Mouse (Mus musculus) neutrophil, adult 5-6 weeks (primary cell): ENCODE measurements around the gene Cyb5d1. TPM values are rescaled to one million over a fixed set of nuclear protein-coding genes. Genes with fewer than 3 reads are reported as not detected.

Experiments
- ATAC-seq: fragments of 151-379, 151-347 bp; 2 replicates; pipeline ENCODE4 v1.8.0; 2017; ENCODE audit warnings: mild to moderate bottlenecking, moderate TSS enrichment; ENCODE audit not compliant: insufficient number of reproducible peaks, poor library complexity, low FRiP score, severe bottlenecking; ENCODE audit errors: extremely low read depth
- total RNA-seq: library from RNA; stranded (forward); fragments of 200-1000 nt; gene quantifications from 2 replicates; pipeline ENCODE4 v1.2.3, GENCODE M21; 2017

The Cyb5d1 gene
- total RNA-seq, 1 experiment from 2014 or later, result 64.2 TPM

DNA sequence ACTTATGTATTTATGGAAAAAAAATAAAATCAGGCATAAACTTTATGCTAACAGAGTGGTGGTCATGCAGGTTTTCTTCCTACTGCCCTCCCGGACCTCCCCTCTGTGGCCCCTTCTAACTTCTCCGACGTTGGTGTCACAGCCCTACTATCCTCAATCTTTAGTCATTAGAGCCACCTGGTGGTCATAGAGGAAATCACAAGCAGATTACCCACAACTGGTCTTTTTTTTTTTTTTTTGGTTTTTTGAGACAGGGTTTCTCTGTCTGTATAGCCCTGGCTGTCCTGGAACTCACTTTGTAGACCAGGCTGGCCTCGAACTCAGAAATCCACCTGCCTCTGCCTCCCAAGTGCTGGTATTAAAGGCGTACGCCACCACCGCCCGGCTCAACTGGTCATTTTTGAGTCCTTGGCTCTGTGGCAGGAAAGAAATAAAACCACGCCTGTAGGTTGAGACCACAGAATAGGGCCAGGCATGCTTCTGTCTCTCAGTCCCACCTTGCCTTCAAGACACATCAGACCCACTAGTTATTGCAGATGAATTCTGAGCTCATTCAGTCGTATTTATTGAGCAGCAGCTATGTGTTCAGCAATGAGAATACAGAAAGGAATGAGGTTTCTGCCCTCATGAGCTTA is 4.9 kb downstream of the Cyb5d1 start:
- peak; percentile 50; the same call in 1 of the 2 replicates for ATAC-seq

- ATAC-seq, result no peak
Observed at GRCm38 (mm10) chr11:69389531-69390399, 5.7 kb downstream of the Cyb5d1 start.

- no peak for ATAC-seq
Observed at GRCm38 (mm10) chr11:69388680-69389079, 6.8 kb downstream of the Cyb5d1 start.

GRCm38 (mm10) chr11:69386758-69387157 is 8.7 kb downstream of the Cyb5d1 start:
- no peak for ATAC-seq

- ATAC-seq, result no peak
Observed at GRCm38 (mm10) chr11:69384979-69385378, 10.5 kb downstream of the Cyb5d1 start.

- no peak for ATAC-seq
Observed at GRCm38 (mm10) chr11:69382478-69383105, 12.8 kb downstream of the Cyb5d1 start.

DNA sequence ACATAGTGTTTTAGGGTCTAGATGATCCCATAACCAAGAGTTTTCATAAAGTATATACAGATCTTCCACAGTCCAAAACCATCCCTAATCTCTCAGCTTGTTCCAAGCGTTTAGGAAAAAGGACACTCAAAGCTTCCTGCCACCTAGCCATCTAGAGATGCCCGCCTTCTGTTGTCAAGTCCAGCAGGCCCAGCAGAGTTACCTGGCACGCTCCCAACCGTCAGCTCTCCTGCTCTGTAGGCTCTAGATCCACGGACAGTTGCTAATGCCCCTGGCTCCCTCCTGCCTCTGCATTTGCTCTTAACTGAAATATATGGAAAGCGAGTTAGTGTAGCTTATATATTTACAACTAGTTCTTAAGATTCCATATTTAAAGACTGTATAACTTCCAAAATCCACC is 14.1 kb downstream of the Cyb5d1 start:
- no peak for ATAC-seq

DNA sequence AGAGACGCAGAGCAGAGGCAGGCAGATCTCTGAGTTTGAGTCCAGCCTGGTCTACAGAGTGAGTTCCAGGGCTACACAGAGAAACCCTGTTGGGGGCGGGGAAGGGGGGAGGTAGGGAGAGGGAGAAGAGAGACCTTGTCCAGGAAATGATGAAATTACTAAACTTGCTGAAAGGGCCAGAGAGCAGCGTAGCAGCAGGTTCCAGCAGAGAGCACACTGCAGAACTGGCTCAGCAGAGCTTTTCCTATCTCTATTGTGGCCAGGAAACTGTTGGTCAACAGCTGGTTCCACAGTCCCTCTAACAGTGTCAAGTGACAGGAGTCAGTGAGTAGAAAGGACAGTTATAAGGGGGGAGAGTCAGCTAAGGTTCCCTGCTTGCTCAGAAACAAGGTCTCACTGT is 15.8 kb downstream of the Cyb5d1 start:
- ATAC-seq, result no peak

- ATAC-seq, result no peak
Observed at GRCm38 (mm10) chr11:69377766-69378165, 17.7 kb downstream of the Cyb5d1 start.

DNA sequence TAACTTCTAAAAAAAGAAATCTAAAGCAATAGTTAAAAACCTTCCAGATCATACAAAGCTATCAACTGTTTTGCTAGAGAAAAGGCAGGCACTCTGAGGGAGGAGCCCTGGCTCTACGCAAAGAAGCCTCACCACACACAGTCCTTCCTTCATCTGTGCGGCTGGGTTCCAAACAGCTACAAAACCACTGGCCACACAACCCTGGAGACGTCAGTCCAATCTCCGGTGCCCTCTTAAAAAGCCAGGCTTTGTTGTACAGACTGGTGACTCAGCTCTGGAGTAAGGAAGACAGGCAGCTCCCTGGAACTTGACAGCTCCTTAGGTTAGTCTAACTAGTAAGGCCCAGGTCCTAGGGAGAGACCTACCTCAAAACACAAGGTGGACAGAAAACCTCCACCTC is 19.8 kb downstream of the Cyb5d1 start:
- no peak for ATAC-seq

DNA sequence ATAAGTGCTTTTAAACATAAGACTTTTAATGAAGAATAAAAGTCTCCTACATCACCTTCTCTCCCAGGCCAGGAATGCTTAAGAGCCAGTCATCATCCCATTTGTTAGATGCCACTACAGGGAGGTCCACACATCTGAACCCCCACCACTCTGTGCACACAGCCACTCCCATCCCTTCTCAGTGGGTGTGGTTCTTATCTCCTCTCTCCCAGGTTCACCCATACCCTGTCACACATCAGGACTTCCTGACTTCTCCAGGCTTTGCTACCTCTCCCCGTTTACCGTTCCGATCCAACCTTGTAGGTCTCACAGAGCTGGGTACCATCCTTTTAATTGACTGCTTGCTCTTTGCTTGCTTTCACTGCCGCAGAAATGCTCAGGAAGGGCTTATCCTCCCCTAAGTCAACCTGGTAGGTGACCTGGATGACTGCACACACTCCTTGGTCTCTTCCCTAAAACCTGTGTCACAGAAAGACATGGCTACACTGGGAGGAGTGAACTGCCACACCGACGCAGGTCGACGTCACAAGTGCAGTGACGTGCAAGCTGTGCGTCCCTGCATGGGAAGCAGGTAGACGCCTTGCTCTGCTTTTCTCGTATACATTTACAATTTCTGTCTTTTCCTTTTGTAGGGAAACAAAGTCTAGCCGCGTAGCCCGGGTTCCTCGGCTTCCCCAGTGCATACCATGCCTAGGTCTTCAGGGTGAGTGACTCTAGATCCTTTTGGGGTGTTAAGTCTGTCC is 22.0 kb downstream of the Cyb5d1 start:
- ATAC-seq, result no peak

- no peak for ATAC-seq
Observed at GRCm38 (mm10) chr11:69372780-69373170, 22.7 kb downstream of the Cyb5d1 start.

DNA sequence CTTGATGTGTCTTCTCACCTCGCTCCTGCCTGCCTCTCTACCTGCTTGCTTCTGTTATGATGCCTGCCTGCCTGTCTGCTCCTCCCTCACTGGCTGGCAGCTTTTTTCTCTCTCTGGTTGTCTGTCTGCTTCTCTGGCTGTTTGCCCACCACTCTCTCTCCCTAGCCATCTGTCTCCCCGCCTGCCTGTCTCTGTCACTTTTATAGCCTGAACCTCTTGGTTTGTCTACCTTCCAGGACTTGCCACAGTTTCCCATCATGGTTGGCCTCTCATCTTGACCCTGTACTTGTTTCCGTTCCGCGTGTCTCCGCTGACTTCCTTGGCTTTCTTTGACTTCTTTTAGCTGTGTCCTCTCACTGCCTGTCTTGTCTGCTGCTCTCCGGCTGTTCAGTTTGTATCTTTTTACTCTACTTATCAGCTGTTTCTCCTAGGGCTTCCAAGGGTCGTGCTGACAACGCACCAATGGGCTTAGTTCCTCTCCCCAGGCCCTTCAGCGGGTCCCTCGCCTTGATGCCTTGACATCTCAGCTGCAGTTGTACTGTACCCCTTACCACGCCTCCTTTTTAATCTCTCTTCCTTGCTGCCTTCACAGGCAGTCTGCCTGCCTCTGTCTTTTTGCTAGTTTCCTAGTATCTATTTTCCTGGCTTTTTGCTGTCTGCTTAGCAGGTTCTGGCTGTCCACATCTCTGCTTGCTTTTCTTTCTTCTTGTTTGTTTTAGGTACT is 23.2 kb downstream of the Cyb5d1 start:
- no peak for ATAC-seq

DNA sequence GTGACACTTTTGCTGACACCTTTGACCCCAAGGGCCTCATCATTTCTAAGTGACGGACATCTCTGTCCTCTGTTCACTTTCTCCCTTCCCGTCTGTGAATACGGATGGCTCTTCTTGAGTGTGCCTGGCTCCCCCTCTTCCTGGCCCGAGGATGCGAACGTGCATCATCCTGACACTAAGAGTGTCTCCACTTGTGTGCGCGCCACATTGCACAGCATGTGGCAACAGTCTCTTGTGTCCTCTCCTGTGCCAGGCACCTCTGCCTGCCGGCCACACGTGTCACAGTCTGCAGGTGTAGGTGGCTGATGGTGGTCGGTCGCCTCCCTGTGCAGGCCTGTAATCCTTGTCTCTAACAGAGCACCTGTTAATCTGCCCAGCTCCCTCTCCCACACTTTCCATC is 23.8 kb downstream of the Cyb5d1 start:
- no peak for ATAC-seq

GRCm38 (mm10) chr11:69370817-69371215 is 24.6 kb downstream of the Cyb5d1 start:
- ATAC-seq, result no peak

- ATAC-seq, result no peak
Observed at GRCm38 (mm10) chr11:69369990-69370816, 25.2 kb downstream of the Cyb5d1 start.

- no peak for ATAC-seq
Observed at GRCm38 (mm10) chr11:69369215-69369989, 26.0 kb downstream of the Cyb5d1 start, which contains the start of gene Chd3. TSS of gene Chd3 (minus strand) at chr11:69369406.
